10 mouse cellular contexts compared by ENCODE assay signal in the genomic region with DNA sequence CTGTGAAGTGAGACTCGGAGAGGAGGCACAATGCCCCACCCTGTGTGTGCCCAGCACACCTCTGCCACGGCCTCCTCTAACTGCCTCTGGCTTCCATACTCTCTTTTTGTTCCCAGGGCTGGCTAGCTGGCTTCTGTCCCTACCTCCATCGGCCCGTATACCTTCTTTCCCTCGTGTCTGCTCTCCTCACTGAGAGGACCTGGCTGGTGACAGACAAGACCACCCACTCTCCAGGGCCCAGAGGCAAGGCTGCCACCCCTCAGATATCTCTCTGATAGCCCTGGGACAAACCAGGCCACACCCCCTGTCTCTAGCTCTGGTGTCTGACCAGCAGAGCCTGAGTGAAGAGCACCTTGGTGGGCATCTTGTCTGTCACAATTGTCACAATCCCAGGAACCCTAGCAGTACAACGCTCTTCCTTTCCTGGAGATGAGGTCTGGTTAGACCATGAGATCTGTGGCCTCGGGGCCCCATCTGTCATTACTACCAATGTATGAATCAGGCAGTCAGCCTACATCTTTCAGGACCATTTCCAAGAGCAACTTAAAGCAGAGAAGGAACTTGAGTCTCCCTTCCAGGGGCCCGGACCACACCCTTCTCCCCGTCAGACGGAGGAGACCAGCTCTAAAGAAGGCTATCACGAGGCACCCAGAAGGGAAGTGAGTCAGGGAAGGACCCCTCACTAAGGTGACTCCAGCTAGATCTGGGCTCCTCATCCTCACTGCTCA. TPM values are rescaled to one million over a fixed set of nuclear protein-coding genes. Genes with fewer than 3 reads are reported as not detected.
DNase-seq lines count a peak whose midpoint lies in the region; ATAC-seq lines count a peak whose summit lies in the region.
"Had no signal": no experiment of that assay in that cellular context is flagged by ENCODE, and none has a peak within 500 bp of the region (broad histone marks: within the 10 kb centered on the region; RNA-seq: fewer than 3 reads in every experiment).

No protein-coding gene starts in this region.

- peaks cover 57% of the 10 kb centered on the region for H3K27me3 ChIP-seq in embryonic facial prominence, embryonic 10.5 days (replicated peaks; ENCODE audit: low read depth, poor library complexity, severe bottlenecking)
- H3K27me3 ChIP-seq in intestine, embryonic 16.5 days (replicated peaks; ENCODE audit: control insufficient read depth, insufficient read depth, low read length) = no peaks in the 10 kb centered on the region

- no peaks in the 10 kb centered on the region for H3K36me3 ChIP-seq in embryonic facial prominence, embryonic 10.5 days (replicated peaks)
- H3K36me3 ChIP-seq in intestine, embryonic 16.5 days (ENCODE audit: control insufficient read depth, insufficient read depth, low read length) = no peaks in the 10 kb centered on the region
- H3K36me3 ChIP-seq: G1E had no signal

- ATAC-seq in intestine, embryonic 16.5 days = no peak

- WGBS in embryonic facial prominence, embryonic 10.5 days = 75% methylated on average over 11 of the region's 11 CpGs
- 46% methylated on average over 11 of the region's 11 CpGs for WGBS in intestine, embryonic 16.5 days

- peak overlapping the region; percentile 58 for H3K4me2 ChIP-seq in intestine, embryonic 16.5 days (ENCODE audit: low read depth, low read length)

- H3K9me3 ChIP-seq in embryonic facial prominence, embryonic 10.5 days = no peaks in the 10 kb centered on the region
- no peaks in the 10 kb centered on the region for H3K9me3 ChIP-seq in intestine, embryonic 16.5 days (ENCODE audit: control insufficient read depth, low read length)
- H3K9me3 ChIP-seq: G1E had no signal

- H3K4me1 ChIP-seq in embryonic facial prominence, embryonic 10.5 days = peaks cover 76% of the 10 kb centered on the region
- H3K4me1 ChIP-seq in intestine, embryonic 16.5 days (ENCODE audit: control insufficient read depth, insufficient read depth, low read length) = peaks cover 63% of the 10 kb centered on the region

- H3K9ac ChIP-seq in intestine, embryonic 16.5 days (ENCODE audit: low read depth, low read length) = peak overlapping the region; percentile 78
- H3K9ac ChIP-seq: liver, embryonic 14.5 days had no signal

- no peak overlapping the region for H3K27ac ChIP-seq in embryonic facial prominence, embryonic 10.5 days (replicated peaks)
- H3K27ac ChIP-seq in intestine, embryonic 16.5 days (ENCODE audit: low read length) = peak overlapping the region; percentile 73
- H3K27ac ChIP-seq: liver, embryonic 14.5 days had no signal

- DNase-seq in kidney, adult 18-20 months = peak; percentile 16
- DNase-seq in kidney, adult 8-10 months = no peak
- peak; percentile 74 for DNase-seq in 3T3-L1 (ENCODE audit: low read depth, low spot score)
- no peak for DNase-seq in embryonic facial prominence, embryonic 10.5 days (ENCODE audit: low spot score)
- DNase-seq in thymus, postnatal 0 days (ENCODE audit: low spot score) = no peak
- no peak for DNase-seq in cerebellum, postnatal 14 days
- DNase-seq in thymus, postnatal 4 days = no peak

- peak overlapping the region; percentile 57 for H3K4me3 ChIP-seq in embryonic facial prominence, embryonic 10.5 days
- peak overlapping the region; percentile 62 for H3K4me3 ChIP-seq in intestine, embryonic 16.5 days (ENCODE audit: low read length)

RNA-seq across cellular contexts. Expression of a gene that starts 1.0 kb away (rescaled TPM):
- 2.2 and 2.5 TPM in 2 replicates for polyA plus RNA-seq in embryonic facial prominence, embryonic 10.5 days (2016; fragmentation: Nextera tagmentation; extraction: Ambion mirVana)
- polyA plus RNA-seq in intestine, embryonic 16.5 days (2015; fragmentation: Nextera tagmentation; extraction: Ambion mirVana) = 17.4 and 18.2 TPM in 2 replicates
- 0.91 and 1.4 TPM in 2 replicates for polyA plus RNA-seq in thymus, postnatal 0 days (2015; fragmentation: Nextera tagmentation; extraction: Ambion mirVana)
- polyA plus RNA-seq: G1E had no signal

RNA-seq across cellular contexts. Expression of a gene that starts 1.4 kb away (rescaled TPM):
- polyA plus RNA-seq in embryonic facial prominence, embryonic 10.5 days (2016; fragmentation: Nextera tagmentation; extraction: Ambion mirVana) = not detected in 2 replicates
- 1.4 and 1.5 TPM in 2 replicates for polyA plus RNA-seq in intestine, embryonic 16.5 days (2015; fragmentation: Nextera tagmentation; extraction: Ambion mirVana)
- polyA plus RNA-seq in thymus, postnatal 0 days (2015; fragmentation: Nextera tagmentation; extraction: Ambion mirVana) = 0.13 TPM in 1 of 2 replicates, not detected in the other
- polyA plus RNA-seq: G1E; liver, embryonic 14.5 days had no signal

Comparison
In these comparisons a context has a peak if more than half of its experiments do, and no peak if none do; other contexts are left out.
1. DNase-seq: peak in kidney, adult 18-20 months (single experiment) and 3T3-L1 (single experiment); none in kidney, adult 8-10 months (0 of 2), embryonic facial prominence, embryonic 10.5 days (single experiment), thymus, postnatal 0 days (single experiment), cerebellum, postnatal 14 days (0 of 2) and thymus, postnatal 4 days (single experiment).